Mouse (Mus musculus) retina, postnatal 1 day (tissue): Measurements from ENCODE around the gene Dvl2.
A peak's percentile ranks its signal among the peaks of the same experiment; 100 is the strongest.
"Not testable (repeated sequence)": the region's sequence is repeated elsewhere in the genome, so short reads cannot be mapped to it uniquely, and the experiment has no call there.

ENCODE experiments used
- DNase-seq: peaks from one replicate; pipeline ENCODE4 v3.0.0-alpha.2; 2012

The Dvl2 gene

GRCm38 (mm10) chr11:70000396-70000898 is at the start of gene Dvl2:
TSS of gene Dvl2 (plus strand) at chr11:70000595.
- DNase-seq: peak; percentile 97

DNA sequence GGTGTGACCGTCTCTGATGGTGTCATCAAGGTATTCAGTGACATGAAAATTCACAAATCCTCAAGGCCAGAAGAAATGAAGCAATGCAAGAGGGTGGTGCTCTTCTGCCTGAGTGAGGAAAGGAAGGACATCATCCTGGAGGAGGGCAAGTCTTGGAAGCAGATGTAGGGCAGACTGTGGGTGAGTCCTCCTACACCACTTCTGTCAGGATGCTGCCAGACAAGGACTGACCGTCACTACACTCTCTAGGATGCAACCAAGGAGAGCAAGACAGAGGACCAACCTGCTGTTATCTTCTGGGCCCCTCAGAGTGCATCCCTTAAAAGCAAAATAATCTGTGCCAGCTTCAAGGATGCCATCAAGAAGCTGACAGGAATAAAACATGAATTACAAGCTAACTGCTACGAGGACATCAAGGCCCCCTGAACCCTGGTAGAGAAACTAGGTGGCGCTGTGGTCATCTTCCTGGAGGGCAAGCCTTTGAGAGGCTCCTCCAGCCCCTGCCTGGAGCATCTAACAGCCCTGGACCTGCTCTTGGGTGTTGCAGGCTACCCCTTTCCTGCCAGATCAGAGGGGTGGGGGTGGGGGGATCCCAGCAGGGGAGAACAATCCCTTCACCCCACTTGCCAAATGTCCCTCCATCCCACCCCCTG is 49.5 kb upstream of the Dvl2 start:
- peak; percentile 38 for DNase-seq

GRCm38 (mm10) chr11:69952274-69952673 is 48.1 kb upstream of the Dvl2 start:
- DNase-seq: peak; percentile 4

DNA sequence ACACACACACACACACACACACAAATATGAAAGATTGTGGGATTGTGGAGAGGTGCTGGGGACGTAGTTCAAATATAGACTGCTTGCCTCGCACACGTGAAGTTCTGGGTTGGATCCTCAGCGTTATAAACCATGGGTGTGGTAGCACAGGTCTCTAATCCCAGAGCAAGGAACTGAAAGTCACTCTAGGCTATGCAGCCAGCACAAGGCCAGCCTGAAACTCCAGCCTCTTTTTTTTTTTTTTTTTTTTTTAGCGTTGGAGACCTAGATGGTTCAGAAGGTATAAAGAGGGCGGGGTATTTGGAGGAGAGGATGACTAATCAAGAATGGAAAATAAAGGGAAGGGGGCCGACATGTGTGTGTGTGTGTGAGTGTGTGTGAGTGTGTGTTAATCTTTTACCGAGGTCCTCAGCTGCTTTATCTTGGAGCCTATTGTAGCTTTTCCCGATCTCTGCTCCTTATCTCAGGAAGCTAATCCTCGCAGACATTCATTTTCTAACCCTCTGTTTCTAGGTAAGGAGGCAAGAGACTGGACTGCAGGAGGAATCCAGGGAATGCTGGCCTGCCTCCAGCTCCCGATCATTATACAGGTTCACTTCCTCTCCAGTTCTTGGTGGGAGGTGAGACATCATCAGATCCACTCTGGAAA is 47.0 kb upstream of the Dvl2 start:
- DNase-seq: no peak

- not testable (repeated sequence) for DNase-seq
Measured at GRCm38 (mm10) chr11:69955618-69956017, 44.8 kb upstream of the Dvl2 start.

GRCm38 (mm10) chr11:69956218-69956617 is 44.2 kb upstream of the Dvl2 start:
- DNase-seq: no peak

GRCm38 (mm10) chr11:69960616-69961015 is 39.8 kb upstream of the Dvl2 start:
- DNase-seq: peak; percentile 44

DNA sequence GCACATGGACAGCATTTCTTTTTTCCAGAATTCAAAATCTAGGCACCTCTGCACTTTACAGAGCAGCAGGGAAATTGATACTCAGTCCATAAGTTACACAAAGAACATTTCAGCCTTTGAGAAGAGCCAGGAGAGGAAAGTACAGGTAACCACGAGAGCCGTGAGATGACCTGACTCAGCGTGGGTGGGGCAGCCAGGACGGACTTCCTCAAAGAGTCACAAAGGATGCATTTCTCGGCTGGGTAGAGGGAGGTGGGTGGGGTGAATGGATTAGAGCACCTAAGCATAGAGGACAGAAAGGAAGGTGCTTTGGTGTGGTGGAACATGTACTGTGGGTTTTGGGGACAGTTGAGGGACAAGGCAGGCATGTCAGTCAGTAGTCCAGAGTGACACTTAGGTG is 38.6 kb upstream of the Dvl2 start:
- DNase-seq: no peak

DNA sequence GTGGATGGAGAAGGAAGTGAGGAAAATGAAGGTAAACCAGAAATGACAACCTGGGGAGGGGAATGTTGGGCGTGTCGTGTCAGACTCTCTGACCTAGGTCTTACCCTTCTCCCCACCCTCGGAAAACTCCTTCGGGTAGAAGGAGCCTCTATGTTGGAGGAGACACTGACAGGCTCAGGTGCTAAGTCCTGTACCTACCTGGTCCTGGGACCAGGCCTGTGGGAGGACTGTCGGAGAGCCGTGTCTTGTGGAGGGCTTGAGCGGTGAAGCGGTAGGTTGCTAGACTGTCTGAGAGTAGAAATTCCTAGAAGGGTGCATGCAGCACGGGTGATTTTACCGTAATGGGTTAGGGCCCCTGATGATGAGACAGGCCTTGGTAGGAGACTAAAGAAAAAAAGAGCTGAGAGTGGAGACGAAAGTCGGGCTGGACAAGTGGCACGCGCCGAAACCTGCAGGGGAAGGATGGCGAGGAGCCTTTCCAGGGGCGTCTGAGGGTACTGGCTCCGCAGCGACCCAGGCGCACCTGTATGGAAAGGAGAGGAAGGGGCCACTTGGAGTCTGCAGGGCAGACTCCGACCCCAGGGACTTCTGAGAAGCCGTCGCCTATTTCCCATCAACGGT is 35.6 kb upstream of the Dvl2 start, which contains the start of gene Cldn7:
Gene Cldn7, plus strand, starts transcription at position 130 of the 621 bp plus-strand sequence.
- DNase-seq: no peak

- peak; percentile 6 for DNase-seq
Measured at GRCm38 (mm10) chr11:69965271-69966005, 35.0 kb upstream of the Dvl2 start.

- peak; percentile 51 for DNase-seq
Measured at GRCm38 (mm10) chr11:69966006-69966859, 34.2 kb upstream of the Dvl2 start.

DNA sequence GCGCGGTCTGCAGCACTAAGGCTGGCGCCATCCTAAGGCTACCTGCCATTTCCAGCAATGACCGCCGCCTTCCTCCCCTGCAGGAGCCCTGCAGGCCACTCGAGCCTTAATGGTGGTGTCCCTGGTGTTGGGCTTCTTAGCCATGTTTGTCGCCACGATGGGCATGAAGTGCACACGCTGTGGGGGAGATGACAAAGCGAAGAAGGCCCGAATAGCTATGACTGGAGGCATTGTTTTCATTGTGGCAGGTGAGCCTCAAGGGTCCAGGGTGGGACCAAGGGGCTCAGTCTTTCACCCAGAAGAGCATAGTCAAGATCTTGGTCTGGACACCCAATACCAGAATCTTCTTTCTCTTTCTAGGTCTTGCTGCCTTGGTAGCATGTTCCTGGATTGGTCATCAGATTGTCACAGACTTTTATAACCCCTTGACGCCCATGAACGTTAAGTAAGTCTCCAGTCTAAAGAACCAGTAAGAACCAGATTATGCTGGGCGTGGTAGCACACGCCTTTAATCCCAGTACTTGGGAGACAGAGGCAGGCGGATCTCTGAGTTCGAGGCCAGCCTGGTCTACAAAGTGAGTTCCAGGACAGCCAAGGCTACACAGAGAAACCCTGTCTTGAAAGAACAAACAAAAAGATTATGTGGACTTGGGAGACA is 33.4 kb upstream of the Dvl2 start:
- no peak for DNase-seq

DNA sequence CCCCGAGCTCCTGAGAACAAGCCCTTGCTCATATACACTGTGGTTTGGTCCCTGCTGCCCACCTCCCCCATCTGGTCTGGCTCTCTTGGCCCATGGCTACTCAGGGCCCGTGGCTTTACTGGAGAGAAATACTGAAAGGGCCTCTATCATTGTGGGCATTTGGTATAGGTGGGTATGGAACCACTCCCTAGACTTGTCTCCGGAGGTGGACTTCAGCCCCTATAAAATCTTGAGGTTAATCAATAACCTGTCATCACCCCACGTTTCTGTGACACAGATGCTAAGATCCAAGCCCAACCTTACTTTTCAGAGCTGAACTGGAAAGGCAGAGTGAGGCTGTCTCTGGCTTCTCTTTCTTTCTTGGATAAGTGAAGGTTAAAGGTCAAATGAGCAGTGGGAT is 31.6 kb upstream of the Dvl2 start:
- no peak for DNase-seq

- no peak for DNase-seq
Measured at GRCm38 (mm10) chr11:69970222-69970621, 30.2 kb upstream of the Dvl2 start.

- DNase-seq: no peak
Measured at GRCm38 (mm10) chr11:69970775-69971174, 29.6 kb upstream of the Dvl2 start.

DNA sequence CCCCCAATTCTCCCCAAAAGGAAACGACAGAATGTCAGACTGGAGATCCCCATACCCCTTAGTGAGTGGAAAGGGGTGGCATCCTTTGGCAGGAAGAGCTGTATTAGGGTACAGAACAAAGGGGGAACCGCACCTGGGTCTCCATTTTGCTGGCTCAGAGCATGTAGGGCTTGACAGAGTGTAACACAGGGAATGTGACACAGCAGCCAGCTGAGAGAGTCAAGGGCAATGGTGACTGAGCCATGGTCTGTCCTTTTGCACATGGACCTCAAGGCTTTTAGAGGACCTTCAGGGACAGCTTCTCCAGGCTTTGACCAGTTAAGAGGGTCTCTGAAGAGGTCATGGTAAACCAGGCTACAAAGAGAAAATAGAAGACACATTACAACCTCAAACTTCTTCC is 25.5 kb upstream of the Dvl2 start:
- DNase-seq: no peak

DNA sequence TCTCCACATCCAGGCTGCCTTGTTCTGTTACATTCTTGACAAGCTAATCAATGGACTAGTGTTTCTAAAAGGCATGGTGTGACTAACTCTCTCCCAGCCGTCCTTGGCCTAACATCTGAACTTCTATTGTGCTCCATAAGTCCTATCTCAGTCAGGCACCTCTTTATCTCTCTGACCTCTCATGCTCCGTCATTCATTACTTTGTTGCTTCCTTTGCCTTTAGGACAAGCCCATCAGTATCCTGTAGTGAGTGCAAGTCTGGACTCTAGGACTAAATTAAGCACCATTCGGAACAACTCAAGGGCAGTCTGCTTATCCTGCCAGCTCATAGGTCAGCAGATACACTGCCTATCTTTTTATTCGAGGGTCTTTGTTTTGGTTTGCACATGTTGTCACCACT is 24.1 kb upstream of the Dvl2 start:
- DNase-seq: no peak

- DNase-seq: no peak
Measured at GRCm38 (mm10) chr11:69979827-69980195, 20.6 kb upstream of the Dvl2 start.

DNA sequence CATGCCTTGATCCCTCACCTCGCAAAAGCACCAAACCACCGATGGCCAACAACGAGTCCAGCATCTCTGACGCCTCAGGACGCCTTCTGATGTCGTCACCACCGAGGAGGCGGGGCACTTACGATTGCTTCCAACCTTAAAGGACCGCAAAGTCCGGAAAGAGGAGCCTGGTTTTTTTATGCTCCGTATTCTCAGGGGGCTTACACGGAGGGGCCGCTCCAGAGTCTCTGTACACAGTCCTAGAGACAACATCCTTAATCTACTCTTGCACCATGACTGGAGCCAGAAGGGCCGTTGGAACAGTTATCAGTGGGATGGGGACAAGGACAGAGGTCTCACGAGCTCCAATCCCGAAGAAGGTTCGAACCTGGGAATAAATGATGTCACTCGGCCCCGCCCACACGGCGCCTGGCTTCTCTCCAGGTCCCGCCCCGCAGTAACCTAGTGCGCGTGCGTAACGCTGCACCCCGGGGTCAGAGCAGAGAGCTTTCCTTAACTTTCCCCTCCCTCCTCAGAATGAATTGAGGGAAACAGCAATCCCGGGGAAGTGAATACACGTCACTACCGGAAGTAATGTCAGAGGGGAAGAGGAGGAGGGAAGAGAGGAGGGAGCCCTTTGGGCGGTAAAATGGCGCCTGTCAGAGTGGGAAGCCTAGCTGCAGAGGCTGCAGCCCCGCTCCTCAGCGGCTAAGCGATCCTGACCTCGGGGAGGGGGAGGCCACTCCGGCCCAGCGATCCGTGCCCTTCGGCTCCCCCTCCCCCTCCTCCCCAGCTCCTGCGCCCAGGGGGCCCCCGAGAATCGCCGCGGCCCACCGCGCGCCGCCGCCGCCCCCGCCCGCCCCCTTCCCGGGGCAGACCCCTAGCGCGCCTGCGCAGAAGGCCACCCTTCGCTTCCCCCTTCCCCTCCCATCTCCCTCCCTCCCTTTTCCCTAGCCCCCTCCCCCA is 19.9 kb upstream of the Dvl2 start:
- DNase-seq: peak; percentile 100

DNA sequence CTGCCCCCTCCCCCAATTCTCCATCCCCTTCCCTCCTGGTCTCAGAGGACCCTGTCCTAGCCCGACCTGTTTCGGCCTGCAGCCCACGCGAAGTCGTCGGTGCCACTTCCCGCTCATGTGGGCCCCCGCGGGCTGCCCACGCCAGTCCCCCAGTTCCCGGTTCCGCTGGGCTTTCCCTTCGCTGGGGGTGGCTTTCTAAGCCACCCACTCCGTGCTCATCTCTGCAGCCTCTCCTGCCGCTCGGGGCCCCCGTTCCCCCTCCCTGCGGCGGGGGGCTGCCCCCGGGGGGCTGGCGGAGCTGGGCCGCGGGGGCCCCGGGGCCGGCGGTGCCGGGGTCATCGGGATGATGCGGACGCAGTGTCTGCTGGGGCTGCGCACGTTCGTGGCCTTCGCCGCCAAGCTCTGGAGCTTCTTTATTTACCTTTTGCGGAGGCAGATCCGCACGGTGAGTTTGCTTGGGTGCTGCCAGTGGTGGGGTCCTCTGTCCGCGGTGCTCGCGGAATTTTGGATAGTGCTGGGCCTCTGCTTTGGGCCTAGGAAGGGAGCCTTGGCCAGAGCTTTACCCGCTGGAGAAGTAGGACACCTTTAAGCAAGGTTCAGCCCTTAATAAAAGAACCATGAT is 19.1 kb upstream of the Dvl2 start, which contains the start of gene Ctdnep1:
Gene Ctdnep1, plus strand, starts transcription at position 16 of the 622 bp plus-strand sequence.
- no peak for DNase-seq
